Mouse (Mus musculus): Measurements from ENCODE around the gene Zfp655. TPM values are rescaled to one million over a fixed set of nuclear protein-coding genes. Genes with fewer than 3 reads are reported as not detected.
"Not testable (repeated sequence)": the region's sequence is repeated elsewhere in the genome, so short reads cannot be mapped to it uniquely, and the experiment has no call there.

The Zfp655 gene
- polyA plus RNA-seq, 1 experiment from 2014 or later, result 34.6 TPM

- not testable (repeated sequence) for H3K9me3 ChIP-seq; H3K27me3 ChIP-seq; H3K4me2 ChIP-seq; H3K9ac ChIP-seq; H3K27ac ChIP-seq; ATAC-seq (ENCODE audit: low FRiP score); H3K4me3 ChIP-seq
- peaks cover 26% of the 10 kb centered on the region for H3K4me1 ChIP-seq (replicated peaks)
- WGBS, result 76% methylated on average over 6 of the region's 6 CpGs
- peaks cover 11% of the 10 kb centered on the region for H3K36me3 ChIP-seq
Observed at GRCm38 (mm10) chr5:145229283-145229682, 2.2 kb upstream of the Zfp655 start.

DNA sequence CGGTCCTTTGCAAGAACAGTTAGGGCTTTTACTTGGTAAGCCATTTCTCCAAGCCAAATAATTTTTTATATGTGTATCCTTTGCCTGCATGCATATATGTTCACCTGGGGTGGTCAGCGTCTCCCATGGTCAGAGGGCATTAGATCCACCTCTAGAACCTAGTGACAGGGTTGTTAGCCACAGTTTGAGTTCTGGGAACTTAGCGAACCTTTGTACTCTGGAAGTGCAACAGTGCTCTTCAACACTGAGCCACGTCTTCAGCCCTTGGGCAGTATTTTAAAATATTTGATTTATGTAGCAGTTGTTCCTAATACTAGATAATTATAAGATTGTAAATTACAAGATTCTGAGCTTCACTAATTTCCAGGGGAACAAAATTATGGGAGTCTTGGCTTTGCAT is 874 bp upstream of the Zfp655 start:
- H3K9me3 ChIP-seq, result no peaks in the 10 kb centered on the region
- peaks cover 26% of the 10 kb centered on the region for H3K4me1 ChIP-seq (replicated peaks)
- no peaks in the 10 kb centered on the region for H3K27me3 ChIP-seq
- H3K36me3 ChIP-seq, result peaks cover 24% of the 10 kb centered on the region
- peak overlapping the region; percentile 99 for H3K9ac ChIP-seq
- ATAC-seq (ENCODE audit: low FRiP score), result no peak
- H3K4me2 ChIP-seq, result peak overlapping the region; percentile 87
- peak overlapping the region; percentile 99 for H3K4me3 ChIP-seq
- WGBS, result 89% methylated on average over 4 of the region's 4 CpGs
- no peak overlapping the region for H3K27ac ChIP-seq

DNA sequence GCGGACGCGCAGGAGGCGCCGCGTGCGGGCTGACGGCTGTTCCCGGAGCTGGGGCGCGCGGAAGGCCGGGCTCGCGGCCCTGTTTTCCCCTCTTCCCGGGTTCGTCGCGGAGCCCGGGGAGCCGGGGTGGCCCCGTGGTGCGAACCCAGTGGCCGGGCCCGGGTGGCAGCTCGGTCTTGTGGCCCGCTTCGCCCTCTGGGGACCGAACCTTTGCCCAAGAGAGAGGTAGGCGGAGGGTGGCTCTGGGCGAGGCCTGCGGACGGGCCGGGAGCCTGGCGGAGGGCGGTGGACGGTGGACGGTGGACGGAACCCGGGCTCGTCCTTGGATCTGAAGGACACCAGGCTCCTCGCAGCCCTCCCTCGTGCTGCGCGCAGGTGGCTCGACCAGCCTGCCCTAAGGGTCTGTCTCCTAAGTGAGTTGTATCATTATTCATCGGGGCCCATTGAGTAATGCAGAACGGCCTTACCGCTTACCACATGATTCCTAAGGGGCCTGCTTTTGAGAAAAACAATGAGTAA is 437 bp downstream of the Zfp655 start:
- Histone ChIP-seq H3K27ac (peak overlapping the region; percentile 94), H3K9ac (peak overlapping the region; percentile 99), H3K4me1 (replicated peaks) (peaks cover 26% of the 10 kb centered on the region), H3K4me3 (peak overlapping the region; percentile 99), H3K4me2 (peak overlapping the region; percentile 87), H3K9me3 (no peaks in the 10 kb centered on the region), H3K36me3 (peaks cover 35% of the 10 kb centered on the region), H3K27me3 (no peaks in the 10 kb centered on the region)
- 0% methylated on average over 44 of the region's 49 CpGs for WGBS
- ATAC-seq (ENCODE audit: low FRiP score), result peak; percentile 80

GRCm38 (mm10) chr5:145234636-145235035 is 3.1 kb downstream of the Zfp655 start:
- Histone ChIP-seq H3K9ac (no peak overlapping the region), H3K36me3 (peaks cover 56% of the 10 kb centered on the region), H3K27ac (no peak overlapping the region), H3K4me2 (no peak overlapping the region), H3K9me3 (no peaks in the 10 kb centered on the region), H3K27me3 (no peaks in the 10 kb centered on the region), H3K4me3 (no peak overlapping the region), H3K4me1 (replicated peaks) (peaks cover 26% of the 10 kb centered on the region)
- ATAC-seq (ENCODE audit: low FRiP score), result no peak

- WGBS, result 94% methylated on average over 3 of the region's 3 CpGs
- Histone ChIP-seq H3K27ac (no peak overlapping the region), H3K4me2 (no peak overlapping the region), H3K27me3 (no peaks in the 10 kb centered on the region), H3K36me3 (peaks cover 74% of the 10 kb centered on the region), H3K4me3 (no peak overlapping the region), H3K4me1 (replicated peaks) (no peaks in the 10 kb centered on the region), H3K9ac (no peak overlapping the region), H3K9me3 (no peaks in the 10 kb centered on the region)
- no peak for ATAC-seq (ENCODE audit: low FRiP score)
Observed at GRCm38 (mm10) chr5:145249520-145249919, 18.0 kb downstream of the Zfp655 start.

DNA sequence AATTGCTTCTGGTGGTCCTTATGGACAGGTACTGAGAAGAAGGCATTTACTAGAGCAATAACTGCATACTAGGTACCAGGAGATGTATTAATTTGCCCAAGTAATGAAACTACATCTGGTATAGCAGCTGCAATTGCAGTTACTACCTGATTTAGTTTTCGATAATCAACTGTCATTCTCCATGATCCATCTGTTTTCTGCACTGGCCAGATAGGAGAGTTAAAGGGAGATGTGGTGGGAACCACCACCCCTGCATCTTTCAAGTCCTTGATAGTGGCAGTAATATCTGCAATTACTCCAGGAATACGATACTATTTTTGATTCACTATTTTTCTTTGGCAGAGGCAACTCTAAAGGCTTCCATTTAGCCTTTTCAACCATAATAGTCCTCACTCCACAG is 42.1 kb downstream of the Zfp655 start:
- H3K9me3 ChIP-seq; H3K9ac ChIP-seq; H3K36me3 ChIP-seq; H3K4me1 ChIP-seq (replicated peaks); H3K27ac ChIP-seq; H3K4me3 ChIP-seq; H3K27me3 ChIP-seq; H3K4me2 ChIP-seq; ATAC-seq (ENCODE audit: low FRiP score): not testable (repeated sequence)
- 86% methylated on average over 2 of the region's 2 CpGs for WGBS

DNA sequence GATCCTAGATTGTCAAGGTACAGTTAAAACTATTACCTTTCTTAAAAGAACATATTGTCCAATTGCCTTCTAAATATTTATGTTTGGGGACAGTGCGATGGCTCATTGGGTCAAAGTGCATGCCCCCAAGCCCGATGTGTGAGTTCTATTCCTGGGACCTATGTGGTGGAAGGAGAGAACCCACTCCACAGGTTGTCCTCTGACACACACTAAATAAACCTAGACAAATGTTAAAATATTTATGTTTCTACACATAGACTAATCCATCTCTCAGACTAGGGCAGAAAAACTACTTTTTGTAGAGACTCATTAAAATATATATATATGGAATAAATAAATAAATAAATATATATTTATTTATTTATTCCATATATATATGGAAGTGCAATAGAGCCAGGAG is 48.4 kb downstream of the Zfp655 start:
- H3K4me1 ChIP-seq (replicated peaks), result peaks cover 16% of the 10 kb centered on the region
- peaks cover 25% of the 10 kb centered on the region for H3K36me3 ChIP-seq
- no peak overlapping the region for H3K27ac ChIP-seq
- 0 out of 2 replicates have a peak, but pooled peaks cover 2% of the 10 kb centered on the region for H3K27me3 ChIP-seq
- H3K4me3 ChIP-seq, result peak overlapping the region; percentile 96
- WGBS, result 90% methylated on average over 2 of the region's 2 CpGs
- H3K4me2 ChIP-seq, result peak overlapping the region; percentile 89; the same call in 1 of the 2 replicates
- H3K9ac ChIP-seq, result no peak overlapping the region
- no peaks in the 10 kb centered on the region for H3K9me3 ChIP-seq
- peak; percentile 50 for ATAC-seq (ENCODE audit: low FRiP score)

DNA sequence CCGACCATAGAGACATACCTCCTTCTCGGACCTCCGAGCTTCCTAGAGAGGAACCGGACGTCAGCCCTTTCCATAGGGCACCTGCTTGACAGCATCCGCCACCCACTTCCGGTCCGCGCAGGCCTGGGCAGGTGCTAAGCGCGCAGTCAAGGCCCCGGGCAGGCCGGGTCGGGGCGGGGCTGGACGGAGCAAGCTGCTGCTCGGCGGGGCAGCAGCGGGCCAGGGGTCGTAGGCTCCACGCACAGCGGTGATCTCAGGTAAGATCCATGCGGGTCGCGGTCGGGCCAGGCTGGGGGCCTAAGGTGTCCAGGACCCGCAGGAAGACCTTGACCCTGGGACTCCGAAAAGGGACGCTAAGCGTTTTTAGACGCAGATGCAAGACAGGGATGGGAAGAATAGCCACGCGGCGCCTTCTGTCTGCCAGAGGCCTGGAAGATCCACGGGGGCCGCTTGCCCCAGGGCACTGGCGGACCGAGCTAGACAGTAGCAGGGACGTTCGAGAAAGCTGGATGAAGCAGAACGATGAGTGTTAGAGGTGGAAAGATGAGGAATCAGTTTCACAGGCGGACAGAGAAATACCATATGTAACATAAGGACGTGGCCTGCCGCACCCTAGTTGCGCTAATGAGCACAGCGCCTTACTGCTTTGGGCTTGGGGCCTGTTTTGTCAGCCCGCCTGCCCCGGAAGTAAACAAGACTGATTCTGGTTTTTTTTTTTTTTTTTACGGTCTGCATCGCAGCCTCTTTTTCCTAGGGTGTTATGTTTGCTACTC is 49.0 kb downstream of the Zfp655 start, which contains the start of gene Zscan25:
Gene Zscan25, plus strand, starts transcription at position 130 of the 773 bp plus-strand sequence.
- peak within 1 kb of the TSS; percentile 90 for H3K9ac ChIP-seq
- WGBS, result under 1% methylated on average over 50 of the region's 50 CpGs
- peak within 1 kb of the TSS; percentile 89 for H3K4me2 ChIP-seq
- H3K4me1 ChIP-seq (replicated peaks), result peaks cover 16% of the 10 kb centered on the region
- peaks cover 31% of the 10 kb centered on the region for H3K36me3 ChIP-seq
- peak; percentile 98 for ATAC-seq (ENCODE audit: low FRiP score)
- no peaks in the 10 kb centered on the region for H3K9me3 ChIP-seq
- H3K27me3 ChIP-seq, result 0 out of 2 replicates have a peak, but pooled peaks cover 2% of the 10 kb centered on the region
- peak within 1 kb of the TSS; percentile 88 for H3K27ac ChIP-seq
- peak within 1 kb of the TSS; percentile 96 for H3K4me3 ChIP-seq

DNA sequence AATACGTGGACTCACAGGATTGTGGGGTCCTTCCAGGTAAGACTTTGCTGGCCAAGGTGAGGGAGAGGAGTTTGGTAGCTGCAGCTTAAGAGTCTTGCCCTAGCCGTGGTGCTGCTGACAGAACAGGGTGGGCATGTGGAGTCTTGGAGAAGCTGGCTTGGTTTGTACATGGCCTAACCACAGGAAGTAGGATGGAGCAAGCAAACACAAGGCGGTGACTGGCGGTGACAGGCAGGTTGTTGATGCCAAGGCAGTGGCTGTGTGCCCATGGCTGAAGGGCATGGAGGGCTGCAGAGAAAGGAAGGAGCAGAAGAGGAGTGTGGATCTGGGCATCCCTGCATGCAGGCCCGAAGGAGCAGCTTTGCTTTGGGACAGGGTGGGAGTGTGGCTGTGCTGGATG is 56.9 kb downstream of the Zfp655 start:
- ATAC-seq (ENCODE audit: low FRiP score), result no peak
- Histone ChIP-seq H3K27me3 (no peaks in the 10 kb centered on the region), H3K4me3 (no peak overlapping the region), H3K4me1 (replicated peaks) (no peaks in the 10 kb centered on the region), H3K9ac (no peak overlapping the region), H3K27ac (no peak overlapping the region), H3K4me2 (no peak overlapping the region), H3K36me3 (peaks cover 97% of the 10 kb centered on the region), H3K9me3 (no peaks in the 10 kb centered on the region)
- WGBS, result 98% methylated on average over 5 of the region's 5 CpGs

- H3K9me3 ChIP-seq, result no peaks in the 10 kb centered on the region
- no peak overlapping the region for H3K4me2 ChIP-seq
- peaks cover 93% of the 10 kb centered on the region for H3K36me3 ChIP-seq
- no peaks in the 10 kb centered on the region for H3K27me3 ChIP-seq
- ATAC-seq (ENCODE audit: low FRiP score), result no peak
- no peak overlapping the region for H3K9ac ChIP-seq
- H3K4me1 ChIP-seq (replicated peaks), result no peaks in the 10 kb centered on the region
- H3K4me3 ChIP-seq, result no peak overlapping the region
- 97% methylated on average over 16 of the region's 16 CpGs for WGBS
- H3K27ac ChIP-seq, result no peak overlapping the region
Observed at GRCm38 (mm10) chr5:145290697-145291096, 59.2 kb downstream of the Zfp655 start.

DNA sequence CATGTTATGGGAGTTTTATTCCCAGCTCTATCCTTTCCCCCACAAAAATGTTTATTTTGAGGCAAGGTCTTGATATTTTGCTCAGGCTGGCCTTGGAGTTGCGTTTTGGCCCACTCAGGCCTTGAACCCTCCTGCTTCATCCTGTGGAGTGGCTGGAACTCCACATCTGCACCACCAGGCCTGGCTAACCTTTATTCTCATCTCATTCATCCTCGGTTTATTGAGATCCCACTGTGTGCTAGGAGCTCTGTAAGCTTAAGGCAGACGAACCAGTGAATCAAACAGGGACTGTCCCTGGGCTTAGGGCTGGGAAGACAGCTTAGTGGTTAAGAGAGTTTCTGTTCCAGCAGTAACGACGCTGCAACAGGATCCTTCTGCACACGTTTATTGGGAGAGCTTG is 60.9 kb downstream of the Zfp655 start:
- Histone ChIP-seq H3K9me3 (no peaks in the 10 kb centered on the region), H3K36me3 (peaks cover 77% of the 10 kb centered on the region), H3K4me3 (no peak overlapping the region), H3K27ac (no peak overlapping the region), H3K4me1 (replicated peaks) (no peaks in the 10 kb centered on the region), H3K27me3 (no peaks in the 10 kb centered on the region), H3K4me2 (no peak overlapping the region), H3K9ac (no peak overlapping the region)
- 95% methylated on average over 6 of the region's 6 CpGs for WGBS
- no peak for ATAC-seq (ENCODE audit: low FRiP score)
